Mouse (Mus musculus) ES-Bruce4 (cell line): ENCODE measurements at regions not wholly inside any gene's neighbourhood (a gene's known extent, or its start where the extent isn't known, plus 50 kb on each side); places are given as distances from the start of the nearest gene placed in this dataset.

ENCODE experiments used
- CTCF ChIP-seq: IDR thresholded peaks from one replicate; pipeline ENCODE4 v1.8.1; 2011; ENCODE audit warnings: low read depth, low read length
- POLR2A ChIP-seq: IDR thresholded peaks from one replicate; pipeline ENCODE4 v1.8.1; 2011; ENCODE audit warnings: low read length; ENCODE audit not compliant: insufficient read depth

DNA sequence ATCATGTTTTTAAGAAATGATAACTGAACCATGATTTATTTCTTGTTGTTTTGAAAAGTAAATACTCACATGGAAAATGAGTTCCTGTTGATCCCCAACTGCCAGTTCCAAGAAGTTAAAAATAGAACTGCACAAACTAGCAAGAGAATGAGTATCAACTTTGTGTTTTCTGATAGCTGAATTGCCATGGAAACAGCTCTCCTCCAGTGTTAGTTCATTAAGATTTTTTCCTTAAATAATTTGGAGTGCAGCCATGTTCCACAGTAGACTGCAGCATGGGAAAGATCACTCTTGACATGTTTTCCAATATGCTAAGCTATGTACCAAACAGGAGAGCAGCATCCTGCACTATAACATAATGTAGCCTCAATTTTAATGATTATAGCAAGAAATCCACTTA, 208.0 kb upstream of the Tars start:
- TF ChIP-seq POLR2A (no peak), CTCF (no peak)
